Mouse (Mus musculus): ENCODE data around the gene Clcnka.

The Clcnka gene

DNA sequence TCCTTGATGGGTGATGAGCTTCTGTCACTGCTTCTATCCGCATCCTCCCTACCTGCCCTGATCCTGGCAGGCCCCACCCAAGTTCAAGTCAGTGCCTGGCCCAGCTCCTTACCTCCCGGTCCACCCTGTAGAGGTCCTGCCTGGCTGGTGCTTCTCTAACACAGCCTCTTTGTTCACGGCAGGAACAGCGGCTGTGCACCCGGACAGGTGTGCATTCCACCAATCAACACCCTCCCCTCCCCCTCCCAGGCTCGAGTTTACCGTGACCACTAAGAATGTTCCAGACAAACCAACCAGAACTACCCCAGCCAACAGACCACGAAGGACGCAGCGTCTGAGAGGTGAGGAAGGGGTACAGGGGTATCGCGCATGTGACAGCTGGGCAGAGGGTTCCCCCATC lies at the start of gene Clcnka:
Gene Clcnka, minus strand, starts transcription at position 180 of the 400 bp plus-strand sequence.
- no peak for DNase-seq (ENCODE audit: low read depth)

DNA sequence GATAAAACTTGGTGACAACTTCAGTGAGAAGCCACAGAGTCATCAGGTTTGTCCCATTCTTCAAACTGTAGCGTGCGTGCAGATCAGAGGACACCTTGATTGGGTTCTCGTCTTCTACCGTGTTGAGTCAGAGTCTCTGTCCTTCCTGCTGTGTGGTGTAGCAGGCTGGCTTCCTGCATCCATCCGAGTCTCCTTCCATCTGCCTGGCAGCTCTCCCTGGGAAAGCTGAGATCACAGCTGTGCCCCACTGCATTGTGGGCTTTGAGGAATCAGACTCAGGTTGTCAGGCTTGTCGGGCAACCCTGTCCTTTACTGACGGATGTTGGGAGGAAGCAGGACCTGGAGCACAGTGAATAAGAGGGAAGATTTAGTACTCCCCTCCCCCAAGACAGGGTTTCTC lies 47.7 kb upstream of the Clcnka start:
- no peak for DNase-seq (ENCODE audit: low read depth)

GRCm38 (mm10) chr4:141445328-141445720 lies 46.8 kb upstream of the Clcnka start:
- no peak for DNase-seq (ENCODE audit: low read depth)

GRCm38 (mm10) chr4:141444451-141445327 lies 46.2 kb upstream of the Clcnka start, which contains the start of gene Zbtb17:
Gene Zbtb17, plus strand, starts transcription at chr4:141444654.
- DNase-seq (ENCODE audit: low read depth): peak; percentile 87

DNA sequence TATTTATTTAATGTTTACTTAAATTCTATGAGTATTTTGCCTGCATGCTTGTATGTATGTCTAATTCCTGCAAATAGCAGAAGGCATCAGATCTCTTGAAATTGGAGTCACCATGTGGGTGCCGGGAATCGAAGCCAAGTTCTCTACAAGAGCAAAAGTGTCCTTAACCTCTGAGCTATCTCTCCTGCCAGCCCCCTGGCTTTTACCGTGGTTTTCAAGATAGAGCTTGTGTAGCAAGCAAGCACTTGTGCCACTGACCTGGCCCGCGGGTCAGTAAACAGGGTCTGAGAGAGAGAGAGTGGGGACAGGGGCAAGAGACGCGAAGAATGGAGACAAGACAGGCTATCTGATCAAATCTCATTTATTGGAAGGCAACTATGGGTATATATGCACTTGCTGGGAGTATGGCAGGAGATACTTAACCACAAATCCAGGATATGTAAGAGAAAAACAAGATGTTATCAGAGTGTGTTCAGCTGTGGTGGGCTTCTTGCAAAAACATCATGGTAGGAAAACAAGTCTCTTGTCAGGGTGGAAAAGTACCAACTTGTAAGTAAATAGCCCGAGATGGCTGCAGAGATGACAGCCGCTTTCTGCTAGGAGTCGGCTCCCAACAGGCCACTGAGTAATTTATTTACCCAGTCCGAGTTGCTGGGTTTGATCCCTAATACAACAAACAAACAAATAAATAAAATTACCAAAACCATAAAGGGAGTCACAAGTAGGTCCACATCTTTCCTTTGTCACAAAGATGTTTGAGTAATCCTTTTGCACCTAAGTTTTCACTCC lies 45.3 kb upstream of the Clcnka start:
- no peak for DNase-seq (ENCODE audit: low read depth)

DNA sequence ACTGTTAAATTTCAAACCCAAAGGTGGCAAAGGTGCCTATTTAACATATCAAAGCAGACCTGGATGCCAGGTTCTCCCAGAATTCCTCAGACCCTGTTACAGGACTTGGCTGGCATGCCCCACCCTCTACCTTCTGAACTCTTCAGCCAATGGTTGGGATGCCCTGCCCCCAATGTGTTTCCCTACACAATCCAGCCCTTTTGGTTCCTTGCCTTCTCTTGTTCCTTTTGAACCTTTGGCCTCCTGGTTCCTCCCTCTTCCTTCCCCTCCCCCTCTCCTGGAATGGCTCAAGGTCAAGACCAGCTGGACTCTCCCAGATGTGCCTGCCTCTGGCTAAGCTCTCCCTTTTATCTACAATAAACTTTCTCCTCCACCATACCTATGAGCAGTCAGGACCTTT lies 42.4 kb upstream of the Clcnka start:
- no peak for DNase-seq (ENCODE audit: low read depth)

- no peak for DNase-seq (ENCODE audit: low read depth)
Measured at GRCm38 (mm10) chr4:141439083-141439803, 40.7 kb upstream of the Clcnka start.

DNA sequence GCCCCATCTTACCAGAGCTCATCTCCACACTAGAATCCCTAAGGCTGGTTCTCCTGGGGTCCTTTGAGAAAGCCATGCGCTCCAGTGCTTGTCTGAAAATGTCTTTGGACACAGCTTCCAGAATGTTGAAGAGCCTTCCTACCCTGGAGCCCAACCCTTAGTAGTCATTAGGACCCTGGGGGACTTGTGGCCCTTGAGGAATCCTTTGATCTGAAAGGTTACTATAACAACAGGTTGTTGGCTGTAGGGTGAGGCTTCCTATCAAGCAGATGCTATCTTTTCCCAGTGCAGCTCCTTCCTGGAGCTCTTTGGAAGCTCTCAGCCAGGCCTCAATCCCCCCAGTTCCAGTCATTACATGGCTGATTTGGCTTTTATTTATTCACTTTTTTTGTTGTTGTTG lies 37.5 kb upstream of the Clcnka start, which contains the start of gene Srarp:
Gene Srarp, minus strand, starts transcription at position 132 of the 400 bp plus-strand sequence.
- no peak for DNase-seq (ENCODE audit: low read depth)

- DNase-seq (ENCODE audit: low read depth): no peak
Measured at GRCm38 (mm10) chr4:141433191-141433590, 34.7 kb upstream of the Clcnka start.

GRCm38 (mm10) chr4:141432666-141433065 lies 34.1 kb upstream of the Clcnka start:
- DNase-seq (ENCODE audit: low read depth): no peak

DNA sequence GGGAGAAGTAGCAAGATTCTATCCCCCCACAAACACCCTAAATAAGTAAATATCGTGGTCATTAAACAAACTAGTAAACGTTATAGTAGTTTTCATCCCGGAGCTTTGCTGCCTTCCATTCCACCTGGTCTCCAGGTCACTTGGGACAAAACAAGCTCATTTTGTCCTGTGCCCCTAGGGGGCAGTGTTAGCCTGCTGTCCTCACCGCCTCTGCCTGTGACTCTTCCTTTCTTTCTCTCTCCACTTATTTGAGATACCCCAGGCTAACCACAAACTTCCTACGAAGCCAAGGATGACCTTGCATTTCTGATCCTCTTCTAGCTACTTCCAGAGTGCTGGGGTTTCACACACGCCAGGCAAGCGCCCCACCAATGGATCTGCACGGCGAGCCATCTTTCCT lies 32.5 kb upstream of the Clcnka start:
- DNase-seq (ENCODE audit: low read depth): peak; percentile 87

DNA sequence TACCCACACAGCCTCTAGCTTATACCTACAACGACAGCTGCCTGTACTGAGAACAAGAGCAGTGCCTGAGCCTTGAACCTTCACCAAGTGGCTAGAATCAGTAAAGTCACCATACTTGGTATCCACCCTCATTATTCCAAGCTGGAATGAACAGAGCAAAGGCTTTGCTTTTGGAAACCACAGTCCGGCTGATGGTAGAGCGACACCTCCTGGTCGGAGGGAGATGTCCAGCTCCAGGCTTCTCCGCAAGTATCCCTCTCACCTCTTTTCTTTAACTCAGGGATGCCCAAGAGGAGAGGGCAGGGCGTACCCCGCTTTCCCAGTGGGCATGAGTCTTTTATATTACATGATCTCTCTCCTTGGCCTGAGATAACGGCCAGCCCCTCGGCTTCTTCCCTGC lies 31.3 kb upstream of the Clcnka start:
- DNase-seq (ENCODE audit: low read depth): peak; percentile 62

GRCm38 (mm10) chr4:141429381-141429780 lies 30.9 kb upstream of the Clcnka start:
- DNase-seq (ENCODE audit: low read depth): no peak

- no peak for DNase-seq (ENCODE audit: low read depth)
Measured at GRCm38 (mm10) chr4:141427921-141428320, 29.4 kb upstream of the Clcnka start.

- DNase-seq (ENCODE audit: low read depth): no peak
Measured at GRCm38 (mm10) chr4:141426796-141427745, 28.5 kb upstream of the Clcnka start.

GRCm38 (mm10) chr4:141425484-141426479 lies 27.3 kb upstream of the Clcnka start:
- peak; percentile 89 for DNase-seq (ENCODE audit: low read depth)

DNA sequence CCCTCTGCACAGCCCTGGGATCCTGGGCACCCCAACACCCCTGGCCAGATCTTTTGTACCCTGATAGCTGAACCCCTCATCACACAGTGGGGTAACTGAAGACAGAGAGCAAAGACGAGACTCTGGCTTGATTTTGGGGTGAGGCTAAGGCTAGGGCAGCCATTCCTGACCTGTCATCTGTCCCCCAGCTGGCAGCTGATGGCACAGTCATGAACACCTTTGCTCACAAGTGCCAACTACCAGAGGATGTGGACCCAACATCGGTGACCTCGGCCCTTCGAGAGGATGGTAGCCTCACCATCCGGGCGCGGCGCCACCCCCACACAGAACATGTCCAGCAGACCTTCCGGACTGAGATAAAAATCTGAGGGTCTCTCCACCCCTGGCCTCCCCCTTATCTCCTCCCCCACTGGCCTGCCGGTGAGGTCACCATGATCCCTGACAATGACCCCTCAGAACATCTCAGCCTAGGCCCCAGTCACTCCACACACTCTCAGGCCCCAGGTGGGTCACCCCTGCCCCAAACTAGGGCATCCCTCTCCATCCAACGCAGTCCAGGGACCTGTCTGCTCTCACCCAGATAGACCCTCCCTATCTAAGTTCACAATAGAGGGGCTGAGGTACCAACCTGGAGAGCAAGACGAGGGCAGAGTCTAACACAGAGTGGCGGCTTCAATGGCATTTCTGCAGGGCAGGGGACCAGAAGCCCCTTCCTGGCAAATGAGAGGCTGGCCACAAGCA lies 25.3 kb upstream of the Clcnka start:
- DNase-seq (ENCODE audit: low read depth): no peak

GRCm38 (mm10) chr4:141423288-141423687 lies 24.8 kb upstream of the Clcnka start:
- DNase-seq (ENCODE audit: low read depth): no peak

- no peak for DNase-seq (ENCODE audit: low read depth)
Measured at GRCm38 (mm10) chr4:141422841-141423240, 24.3 kb upstream of the Clcnka start.
